Mouse (Mus musculus): ENCODE data around the gene Iffo2.
A peak's percentile ranks its signal among the peaks of the same experiment; 100 is the strongest.

Gene Iffo2

DNA sequence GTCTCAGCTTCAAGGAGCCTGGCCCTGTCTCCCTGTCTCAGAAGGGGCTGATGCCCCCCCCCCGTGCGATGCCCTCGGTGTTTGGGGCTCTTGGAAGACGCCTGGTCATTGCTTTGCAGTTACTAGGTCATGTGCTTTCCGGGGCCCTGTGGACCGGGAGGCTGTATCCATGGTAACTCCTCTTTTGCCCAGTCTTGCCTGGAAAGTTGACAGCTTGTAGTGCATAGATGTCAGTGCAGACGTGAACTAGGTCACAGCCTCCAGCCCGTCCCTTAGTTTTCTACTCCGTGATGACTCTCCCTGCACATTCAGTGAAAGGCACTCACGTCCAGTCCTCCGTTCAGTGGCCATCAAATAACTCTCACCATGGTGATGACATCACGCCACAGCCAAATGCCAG is 3.9 kb upstream of the Iffo2 start:
- no peak for DNase-seq (ENCODE audit: extremely low read depth, insufficient read length, low spot score)

DNA sequence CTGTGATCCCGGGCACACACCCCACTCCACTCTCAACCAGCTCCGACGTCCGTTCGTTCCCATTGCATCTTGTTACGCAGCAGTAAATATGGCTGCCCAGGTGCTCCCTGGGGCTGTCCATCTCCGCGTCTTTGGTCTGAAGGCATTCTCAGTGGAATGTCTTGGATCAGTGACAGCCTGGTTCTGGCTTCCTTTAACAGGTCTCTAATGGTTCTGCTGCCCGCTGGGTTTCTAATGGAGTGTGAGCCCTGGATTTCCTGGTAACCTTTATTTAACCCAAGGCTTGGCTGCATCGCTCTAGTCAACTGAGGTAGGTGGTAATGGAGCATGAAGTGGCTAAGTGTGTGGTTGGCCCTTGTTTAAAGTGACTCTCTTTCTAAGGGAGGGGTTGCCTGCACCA is 1.7 kb downstream of the Iffo2 start:
- DNase-seq (ENCODE audit: extremely low read depth, insufficient read length, low spot score): no peak

DNA sequence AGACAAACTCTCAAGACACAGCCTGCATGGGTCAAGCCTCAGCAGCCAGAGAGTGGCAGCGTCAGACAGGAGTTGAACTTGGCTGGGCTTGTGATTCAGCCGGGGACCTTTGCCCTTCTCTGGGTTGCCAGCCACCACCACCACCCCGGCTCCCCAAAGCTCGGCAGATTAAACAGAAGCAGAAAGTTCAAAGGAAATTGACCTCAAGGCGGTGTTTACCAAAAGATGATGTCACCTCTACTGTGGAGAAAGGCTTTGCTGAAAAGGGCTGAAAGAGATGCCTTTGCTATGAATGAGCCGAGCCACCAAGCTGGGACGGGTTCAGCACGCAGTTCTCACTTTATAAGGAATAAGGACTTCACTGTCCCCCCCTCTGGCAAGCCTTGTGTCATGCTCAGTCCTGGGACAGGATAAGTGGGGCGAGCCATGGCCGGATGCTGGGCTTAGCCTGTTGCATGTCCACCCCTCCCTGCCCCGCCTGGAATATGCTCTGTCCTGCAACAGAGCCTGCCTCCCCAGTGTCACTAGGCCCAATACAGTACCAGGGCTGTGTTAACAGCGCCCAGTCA is 4.9 kb downstream of the Iffo2 start:
- DNase-seq (ENCODE audit: extremely low read depth, insufficient read length, low spot score): peak; percentile 90

DNA sequence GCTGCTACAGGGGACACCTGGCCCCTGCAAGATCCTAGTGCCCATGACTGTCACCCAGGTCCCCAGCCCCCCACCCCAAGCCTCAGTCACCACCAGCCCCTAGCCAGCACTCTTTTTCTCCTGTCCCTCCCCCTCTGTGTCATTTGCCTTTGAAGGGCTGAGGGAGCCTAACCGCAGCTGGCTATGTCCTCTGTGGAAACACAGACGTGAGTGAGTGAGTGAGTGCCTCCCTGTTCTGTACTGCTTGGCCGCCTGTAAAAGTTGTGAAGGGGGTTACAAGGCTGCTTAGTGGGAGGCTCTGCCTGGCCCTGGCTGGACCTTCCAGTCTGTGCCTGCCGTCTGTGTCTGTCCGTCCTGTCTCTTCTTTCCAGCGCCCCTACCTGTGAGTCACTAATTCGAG is 5.4 kb downstream of the Iffo2 start:
- no peak for DNase-seq (ENCODE audit: extremely low read depth, insufficient read length, low spot score)

DNA sequence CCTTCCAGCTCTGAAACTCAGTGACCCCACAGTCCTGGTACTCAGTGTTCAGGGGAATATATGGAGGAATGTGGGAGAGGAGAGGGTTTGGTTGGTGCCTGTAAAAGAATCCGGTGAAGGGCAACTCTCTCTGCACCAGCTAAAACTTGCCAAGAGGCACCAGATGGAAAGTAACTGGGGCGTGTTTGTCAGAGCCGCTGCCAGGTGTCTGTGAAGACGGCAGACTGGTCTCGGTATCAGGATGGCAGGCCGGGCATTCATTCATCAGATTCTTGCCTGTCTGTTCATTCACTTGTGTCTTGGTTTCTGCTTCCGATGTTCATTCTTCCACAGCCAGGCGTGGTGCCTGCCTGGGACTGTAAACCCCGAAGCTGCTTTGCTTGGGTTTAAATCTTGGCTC is 6.4 kb downstream of the Iffo2 start:
- no peak for DNase-seq (ENCODE audit: extremely low read depth, insufficient read length, low spot score)

DNA sequence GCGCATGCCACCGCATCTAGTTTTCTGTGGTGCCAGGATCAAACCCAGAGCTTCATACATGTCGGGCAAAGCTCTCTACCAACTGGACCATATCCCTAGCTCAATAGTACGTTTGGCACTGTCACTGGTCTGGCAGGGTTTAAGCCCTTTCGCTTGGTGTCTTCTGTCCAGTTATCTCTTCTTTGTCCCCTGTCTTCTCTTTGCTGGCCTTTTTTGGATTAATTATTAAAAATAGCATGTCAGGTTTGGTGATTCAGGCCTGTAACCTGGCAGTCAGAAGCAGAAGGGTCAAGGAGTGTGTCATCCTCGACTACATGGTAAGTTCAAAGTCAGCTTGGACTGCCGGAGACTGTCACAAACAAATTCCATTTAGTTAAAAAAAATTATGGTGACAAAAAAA is 10.4 kb downstream of the Iffo2 start:
- DNase-seq (ENCODE audit: extremely low read depth, insufficient read length, low spot score): no peak

DNA sequence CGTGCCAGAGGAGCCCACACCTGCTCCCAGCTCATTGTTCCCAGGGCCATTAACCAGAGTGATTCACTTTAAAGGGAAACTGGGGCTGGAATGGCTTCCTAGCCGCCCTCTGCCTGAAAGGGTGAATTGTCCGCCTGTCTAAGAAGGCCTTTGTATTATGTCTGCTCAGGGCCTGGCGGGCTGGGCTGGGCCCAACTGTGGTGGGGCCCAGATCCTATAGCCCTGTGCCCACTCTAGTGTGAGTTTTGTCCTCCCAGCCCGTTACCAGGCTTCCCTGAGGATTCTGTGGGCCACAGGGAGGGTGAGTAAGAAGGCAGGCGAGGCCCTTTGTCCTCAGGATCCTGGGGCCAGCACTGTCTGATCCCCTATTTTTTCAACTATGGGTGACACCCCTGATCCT is 15.4 kb downstream of the Iffo2 start:
- no peak for DNase-seq (ENCODE audit: extremely low read depth, insufficient read length, low spot score)

DNA sequence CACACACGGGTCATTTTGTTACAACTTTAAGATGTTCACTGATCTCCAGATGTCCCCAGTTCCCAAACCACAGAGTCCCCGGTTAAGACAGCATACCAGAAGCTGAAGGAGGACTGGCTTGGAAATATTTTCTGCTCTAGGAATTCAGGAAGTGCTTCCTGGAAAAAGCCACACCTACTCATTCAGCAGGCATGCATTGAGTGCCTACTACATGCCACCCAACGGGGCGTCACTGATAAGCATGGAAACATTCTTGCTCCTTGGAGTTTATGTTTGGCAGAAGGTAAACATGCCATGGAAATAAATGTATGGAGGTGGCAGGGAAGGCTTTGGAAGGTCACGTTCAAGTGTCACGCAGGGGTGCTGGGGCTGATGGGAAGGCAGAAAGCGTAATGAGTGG is 19.1 kb downstream of the Iffo2 start:
- no peak for DNase-seq (ENCODE audit: extremely low read depth, insufficient read length, low spot score)

DNA sequence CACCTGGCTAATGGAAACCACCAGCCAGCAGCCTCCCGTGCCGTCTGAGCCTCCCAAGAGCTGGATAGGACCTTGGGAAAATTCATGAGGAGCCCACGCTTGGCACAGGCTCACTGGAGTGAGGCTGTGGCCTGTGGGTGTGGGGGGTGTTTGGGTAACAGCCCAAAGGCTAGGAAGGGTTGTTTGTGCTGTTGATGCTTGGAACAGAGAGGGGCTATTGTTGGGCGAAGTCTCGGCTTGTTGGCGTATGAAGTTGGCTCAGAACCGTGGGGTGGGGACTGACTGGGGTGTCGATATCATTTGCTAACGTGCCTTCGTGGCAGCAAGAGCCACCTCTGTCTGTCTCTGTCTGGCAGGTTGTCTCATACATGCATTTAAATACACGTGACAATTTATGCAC is 24.9 kb downstream of the Iffo2 start:
- no peak for DNase-seq (ENCODE audit: extremely low read depth, insufficient read length, low spot score)

DNA sequence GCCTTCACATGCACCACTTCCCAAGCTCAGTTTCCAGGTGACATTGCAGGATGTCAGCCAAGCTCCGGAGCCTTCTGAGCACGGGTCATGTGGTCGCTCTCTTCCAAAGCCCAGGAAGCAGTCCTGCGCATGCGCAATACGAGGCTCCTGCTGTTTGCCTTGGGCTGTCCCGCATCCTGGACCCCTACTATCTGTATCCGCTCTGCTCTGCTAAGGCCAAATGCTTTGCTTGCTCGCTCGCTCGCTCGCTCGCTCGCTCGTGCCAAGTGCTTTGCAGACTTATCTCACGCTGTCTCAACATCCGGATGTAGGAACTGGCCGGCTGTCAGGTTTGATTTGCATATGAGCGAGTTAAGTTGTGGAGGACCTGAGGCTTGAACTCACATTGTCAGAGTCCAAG is 25.6 kb downstream of the Iffo2 start:
- DNase-seq (ENCODE audit: extremely low read depth, insufficient read length, low spot score): no peak

DNA sequence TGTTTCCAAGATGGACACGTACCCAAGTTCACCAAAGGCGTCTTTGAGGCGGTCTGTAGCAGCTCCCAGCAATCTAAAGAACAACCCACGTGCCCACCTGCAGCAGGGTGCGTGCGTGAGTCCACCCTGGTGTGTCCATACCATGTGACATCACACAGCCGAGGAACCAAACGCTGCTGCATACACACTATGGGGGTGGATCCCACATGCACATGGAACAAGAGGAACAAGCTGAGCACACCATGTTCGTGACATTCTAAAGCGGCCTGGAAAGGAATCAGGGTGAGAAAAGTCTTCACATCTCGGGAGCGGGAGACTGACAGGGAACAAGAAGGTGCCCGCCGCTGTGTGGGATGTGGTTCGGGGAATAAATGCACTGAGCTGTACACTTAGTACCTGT is 38.0 kb downstream of the Iffo2 start:
- DNase-seq (ENCODE audit: extremely low read depth, insufficient read length, low spot score): no peak

DNA sequence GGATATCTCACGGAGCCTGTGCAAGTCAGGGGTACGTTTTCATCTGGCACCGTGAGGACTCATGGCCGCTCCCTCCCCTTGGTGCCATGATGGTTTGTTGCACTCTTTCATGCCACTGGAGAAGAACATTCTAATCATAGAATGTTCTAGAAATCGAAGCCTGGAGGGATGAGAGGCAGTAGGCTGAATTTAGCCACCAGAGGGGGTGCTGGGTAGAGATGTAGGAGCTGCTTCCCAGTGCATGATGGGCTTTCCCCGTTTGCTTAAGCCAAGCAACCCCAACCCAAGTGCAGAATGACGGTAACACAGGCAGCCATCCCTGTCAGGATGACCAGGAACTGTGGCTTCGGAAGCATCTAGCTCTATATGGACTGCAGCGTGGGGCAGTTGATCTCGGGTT is 40.4 kb downstream of the Iffo2 start:
- no peak for DNase-seq (ENCODE audit: extremely low read depth, insufficient read length, low spot score)

DNA sequence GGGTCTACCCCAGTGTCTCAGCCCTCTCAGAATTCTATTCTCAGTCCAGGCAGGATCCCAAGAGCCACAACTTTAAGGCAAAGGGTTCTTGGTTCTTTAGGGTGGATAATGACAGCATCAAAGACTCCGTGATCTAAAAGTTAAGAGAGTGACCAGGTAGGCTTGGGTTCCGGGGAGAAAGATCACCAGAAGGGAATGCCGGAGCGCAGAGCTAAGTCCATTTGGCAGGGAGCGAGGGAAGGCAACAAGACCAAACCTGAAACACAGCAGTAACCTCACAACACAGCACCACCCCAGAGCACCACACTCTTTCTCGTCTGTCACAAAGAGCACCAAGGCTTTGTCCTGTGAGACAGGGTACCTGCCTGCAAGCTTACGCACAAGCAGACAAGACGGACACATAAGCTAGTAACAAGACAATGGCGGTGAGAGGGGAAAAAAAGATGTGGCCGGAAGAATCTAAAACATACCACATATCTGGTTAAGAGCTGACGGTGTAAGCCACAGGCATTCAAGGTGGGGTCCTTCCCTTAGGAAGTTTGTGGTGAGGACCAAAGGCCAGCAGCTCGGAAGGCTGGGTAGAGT is 42.7 kb downstream of the Iffo2 start:
- DNase-seq (ENCODE audit: extremely low read depth, insufficient read length, low spot score): no peak

DNA sequence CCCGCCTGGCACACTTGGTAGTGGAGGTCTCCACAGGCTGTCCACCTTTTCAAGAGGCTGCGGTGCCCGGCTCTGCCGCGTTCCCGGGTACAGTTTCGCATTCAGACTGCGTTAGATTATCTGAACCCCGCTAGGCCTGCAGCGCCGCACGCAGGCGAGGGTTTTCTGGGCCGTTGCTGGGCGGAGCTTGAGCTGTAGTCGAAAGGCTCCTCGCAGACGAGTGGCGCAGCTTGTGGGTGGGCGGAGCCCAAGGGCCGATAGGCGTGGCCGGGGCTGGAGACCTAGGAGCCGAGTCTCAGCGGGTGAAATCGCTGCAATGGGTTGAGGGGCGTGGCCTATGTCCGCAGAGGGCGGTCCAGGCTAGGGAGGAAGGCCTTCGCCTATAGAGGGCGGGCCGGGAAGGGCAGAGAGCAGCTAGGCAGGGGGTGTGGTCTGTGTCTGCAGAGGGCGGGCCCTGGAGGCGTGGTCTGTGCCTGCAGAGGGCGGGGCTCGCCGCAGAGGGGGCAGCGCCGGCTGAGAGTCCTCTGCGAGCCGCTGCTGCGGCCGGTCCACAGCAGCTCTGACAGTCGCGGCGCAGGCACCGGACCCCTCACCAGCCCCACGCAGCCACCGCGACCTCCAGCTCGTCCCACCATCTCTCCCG is 43.9 kb downstream of the Iffo2 start:
- peak; percentile 99 for DNase-seq (ENCODE audit: extremely low read depth, insufficient read length, low spot score)

DNA sequence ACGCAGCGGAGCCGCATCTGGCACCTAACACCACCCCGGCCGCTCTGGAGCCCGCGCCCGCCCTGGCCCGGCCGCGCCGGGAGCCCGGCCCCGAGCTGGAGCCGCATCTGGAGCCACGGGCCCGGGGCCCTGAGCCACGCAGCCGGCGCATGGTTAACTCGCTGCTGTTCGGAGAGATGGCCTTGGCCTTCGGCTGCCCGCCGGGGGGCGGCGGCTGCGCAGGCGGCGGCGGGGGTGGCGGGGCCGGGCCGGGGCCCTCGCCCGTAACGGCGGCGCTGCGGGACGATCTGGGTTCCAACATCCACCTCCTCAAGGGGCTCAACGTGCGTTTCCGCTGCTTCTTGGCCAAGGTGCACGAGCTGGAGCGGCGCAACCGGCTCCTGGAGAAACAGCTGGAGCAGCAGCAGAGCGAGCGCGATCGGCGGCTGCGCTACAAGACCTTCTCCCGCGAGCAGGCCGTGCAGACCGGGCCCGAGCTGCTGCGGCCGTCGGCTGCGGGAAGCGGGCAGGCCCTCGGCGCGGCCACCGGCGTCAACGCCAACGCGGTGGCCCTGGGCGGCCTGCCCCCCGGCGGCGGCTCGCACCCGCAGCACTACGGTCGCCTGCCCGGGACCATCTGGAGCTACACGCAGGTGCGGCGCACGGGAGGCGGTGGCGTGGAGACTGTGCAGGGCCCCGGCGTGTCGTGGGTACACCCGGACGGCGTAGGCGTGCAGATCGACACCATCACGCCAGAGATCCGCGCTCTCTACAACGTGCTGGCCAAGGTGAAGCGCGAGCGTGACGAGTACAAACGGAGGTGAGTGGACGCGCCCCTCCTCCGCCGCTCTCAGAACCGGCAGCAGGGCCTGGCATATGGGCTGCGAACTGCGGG is 44.7 kb downstream of the Iffo2 start:
- DNase-seq (ENCODE audit: extremely low read depth, insufficient read length, low spot score): peak; percentile 70

DNA sequence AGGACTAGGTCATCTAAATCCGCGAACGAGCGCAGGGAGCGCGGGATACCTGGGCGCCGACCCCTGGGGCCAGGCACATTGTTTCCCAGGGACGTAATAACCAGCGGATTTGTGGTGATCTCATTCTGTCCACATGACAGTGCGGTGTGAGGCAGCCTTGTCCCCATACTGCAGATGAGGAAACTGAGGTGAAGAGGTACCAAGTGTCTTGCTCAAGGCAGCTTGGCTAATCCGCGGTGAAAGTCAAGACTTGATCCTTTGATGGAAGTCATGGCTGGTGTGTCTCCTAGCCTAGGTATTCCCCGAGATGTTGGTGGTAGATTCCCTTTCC is 45.3 kb downstream of the Iffo2 start:
- DNase-seq (ENCODE audit: extremely low read depth, insufficient read length, low spot score): no peak

DNA sequence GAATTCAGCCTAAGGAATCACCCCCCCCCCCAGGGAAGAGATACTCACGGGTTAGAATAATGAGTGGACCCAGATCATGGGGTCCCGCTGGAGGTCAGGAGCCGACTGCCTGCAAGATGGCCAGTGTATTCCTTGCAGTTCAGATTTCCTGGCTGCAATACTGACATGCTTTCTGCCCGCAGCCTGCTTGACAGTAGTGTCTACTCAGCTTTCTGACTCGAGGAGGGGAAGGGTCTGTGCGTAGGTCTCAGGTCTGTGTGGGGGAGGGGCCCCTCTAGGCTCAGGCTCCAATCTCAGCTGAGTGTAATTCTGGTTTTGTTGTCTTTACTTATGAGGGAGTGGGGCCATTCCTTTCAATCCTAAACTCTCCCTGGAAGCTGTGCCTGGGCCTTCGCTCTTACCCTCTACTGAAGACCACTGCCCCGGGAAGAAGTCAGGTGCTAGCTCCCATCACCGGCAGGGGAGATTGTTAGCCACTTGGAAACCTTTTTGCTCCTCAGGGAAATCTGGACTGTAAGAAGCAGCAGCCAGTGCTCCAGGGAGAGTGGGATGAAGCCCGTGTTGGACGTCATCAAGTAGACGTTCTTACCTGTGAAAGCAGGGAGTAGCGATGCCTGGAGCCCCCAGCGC is 46.0 kb downstream of the Iffo2 start:
- DNase-seq (ENCODE audit: extremely low read depth, insufficient read length, low spot score): no peak

DNA sequence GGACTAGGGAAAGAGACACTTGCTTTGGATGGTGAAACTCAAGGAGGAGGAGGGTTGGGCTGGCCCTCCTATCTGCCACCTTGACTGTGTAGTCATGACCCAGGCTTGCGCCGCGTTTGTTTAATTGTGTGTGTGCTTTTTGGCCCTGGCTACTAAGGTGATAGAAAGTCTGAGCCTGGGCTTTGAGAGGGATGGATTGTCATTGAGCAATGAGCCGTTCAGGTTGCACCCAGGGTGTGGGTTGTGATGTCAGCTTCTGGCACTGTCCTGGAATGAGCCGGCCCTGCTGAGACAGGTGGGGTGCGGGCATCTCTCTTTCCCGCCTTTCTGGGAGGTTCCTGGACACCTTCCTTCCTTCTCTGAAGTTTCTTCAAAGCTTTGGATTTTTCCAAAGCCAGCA is 46.7 kb downstream of the Iffo2 start:
- peak; percentile 37 for DNase-seq (ENCODE audit: extremely low read depth, insufficient read length, low spot score)

DNA sequence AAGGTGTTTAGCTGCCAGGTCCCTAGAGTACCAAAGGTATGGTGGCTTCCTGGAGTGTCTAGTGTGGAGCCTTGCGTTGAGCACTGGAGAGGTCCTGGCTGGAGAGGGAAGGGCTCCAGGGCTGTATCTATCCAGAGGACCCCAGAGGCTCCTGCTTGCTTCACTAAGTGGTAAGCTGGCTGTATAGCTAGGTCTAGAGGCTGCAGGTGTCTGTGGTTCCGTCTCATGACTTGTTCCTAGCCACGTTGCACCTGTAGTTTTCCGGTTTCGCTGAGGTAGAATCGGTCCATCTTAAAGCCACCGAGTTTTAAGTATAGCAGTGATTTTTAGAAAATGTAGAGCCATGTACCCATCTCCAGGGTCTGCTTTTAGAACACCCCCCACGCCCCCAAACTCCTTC is 48.0 kb downstream of the Iffo2 start:
- DNase-seq (ENCODE audit: extremely low read depth, insufficient read length, low spot score): no peak

DNA sequence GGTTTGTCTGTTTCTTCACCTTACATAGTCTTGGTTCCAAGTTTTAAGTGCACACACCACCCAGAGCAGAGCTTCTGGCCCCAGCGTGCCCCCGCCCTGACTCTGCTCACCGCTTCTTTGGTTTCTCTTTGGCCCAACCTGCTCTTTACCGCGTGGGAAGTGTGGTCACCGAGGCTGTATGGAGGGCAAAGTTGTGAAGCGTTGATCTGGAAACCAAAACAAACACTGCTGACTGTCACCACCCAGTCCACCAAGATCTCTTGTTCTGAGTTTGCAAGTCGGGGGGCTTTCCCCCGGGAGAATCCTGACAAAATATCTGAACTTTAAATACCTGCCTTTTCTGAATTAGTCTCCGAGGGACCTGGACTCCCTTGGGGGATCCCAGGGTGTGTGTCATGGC is 48.7 kb downstream of the Iffo2 start:
- DNase-seq (ENCODE audit: extremely low read depth, insufficient read length, low spot score): no peak

DNA sequence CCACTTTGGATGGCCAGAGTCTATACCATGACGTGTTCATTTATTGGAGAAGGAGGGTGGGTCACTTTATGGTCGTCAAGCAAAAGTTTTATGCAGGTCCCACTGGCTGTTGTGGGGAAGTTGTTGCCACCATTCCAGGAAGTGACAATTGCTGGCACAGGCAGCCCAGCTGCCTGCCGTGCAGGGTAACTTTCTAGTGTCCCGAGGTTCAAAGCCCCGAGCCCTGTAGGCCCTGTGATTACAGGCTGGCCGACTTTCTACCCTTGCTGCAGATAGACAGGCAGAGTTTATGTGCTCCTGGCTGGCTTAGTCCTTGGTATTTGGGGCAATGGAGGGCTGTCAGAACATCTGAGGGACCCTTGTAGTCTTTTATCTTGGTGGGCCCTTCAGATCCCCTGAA is 49.1 kb downstream of the Iffo2 start:
- no peak for DNase-seq (ENCODE audit: extremely low read depth, insufficient read length, low spot score)
